Mouse (Mus musculus) limb, embryonic 11.5 days (tissue): Measurements from ENCODE around the gene Pik3c2g. TPM values are rescaled to one million over a fixed set of nuclear protein-coding genes. Genes with fewer than 3 reads are reported as not detected.

Experiments
- ATAC-seq: fragments of 200-750 bp; cut with Nextera tagmentation; 2 replicates; pipeline ENCODE4 v1.8.0; 2017; ENCODE audit warnings: low read depth; ENCODE audit not compliant: insufficient number of reproducible peaks, low FRiP score, low TSS enrichment
- DNase-seq: peaks from one replicate; pipeline ENCODE4 v3.0.0-alpha.2; 2015; ENCODE audit warnings: low spot score
- H3K27ac ChIP-seq: fragments of 300-500 bp; sonication (generic); replicated peaks from 2 replicates; pipeline ENCODE4 v1.5.1; 2014; ENCODE audit warnings: low read depth, mild to moderate bottlenecking, low read length
- H3K27me3 ChIP-seq: fragments of 300-500 bp; sonication (generic); 2 replicates; pipeline ENCODE4 v1.6.1; 2014; ENCODE audit warnings: mild to moderate bottlenecking, low read length, mixed read lengths; ENCODE audit not compliant: control insufficient read depth, insufficient read depth
- H3K36me3 ChIP-seq: fragments of 300-500 bp; sonication (generic); 2 replicates; pipeline ENCODE4 v1.6.1; 2014; ENCODE audit warnings: mild to moderate bottlenecking, low read length, moderate library complexity, mixed read lengths; ENCODE audit not compliant: control insufficient read depth, insufficient read depth
- H3K4me1 ChIP-seq: fragments of 300-500 bp; sonication (generic); 2 replicates; pipeline ENCODE4 v1.6.1; 2014; ENCODE audit warnings: low read length, mixed read lengths; ENCODE audit not compliant: control insufficient read depth, insufficient read depth
- H3K4me2 ChIP-seq: fragments of 300-500 bp; sonication (generic); 2 replicates; pipeline ENCODE4 v1.6.1; 2014; ENCODE audit warnings: low read depth, mild to moderate bottlenecking, moderate library complexity; ENCODE audit not compliant: severe bottlenecking
- H3K4me3 ChIP-seq: fragments of 300-500 bp; sonication (generic); 2 replicates; pipeline ENCODE4 v1.5.1; 2014; ENCODE audit warnings: low read depth, low read length
- H3K9ac ChIP-seq: fragments of 300-500 bp; sonication (generic); 2 replicates; pipeline ENCODE4 v1.6.1; 2014; ENCODE audit warnings: mild to moderate bottlenecking, low read length
- H3K9me3 ChIP-seq: fragments of 300-500 bp; sonication (generic); 2 replicates; pipeline ENCODE4 v1.6.1; 2016; ENCODE audit warnings: low read length; ENCODE audit not compliant: control insufficient read depth
- WGBS: fragments of 180-500 bp; shearing (Covaris S2); extraction: QIAGEN DNeasy Blood & Tissue Kit; methylation state at CpG from one replicate; pipeline ENCODE4 v1.1.7; 2014; 5-methylcytosine and 5-hydroxymethylcytosine counted together
- polyA plus RNA-seq: library from polyadenylated mRNA; unstranded; fragments of >200 nt; fragmentation: Nextera tagmentation; extraction: Ambion mirVana; gene quantifications from 2 replicates; pipeline ENCODE4 v1.2.1, GENCODE M21; 2014

Pik3c2g gene
- polyA plus RNA-seq, 1 experiment from 2014 or later: 0.44 TPM

DNA sequence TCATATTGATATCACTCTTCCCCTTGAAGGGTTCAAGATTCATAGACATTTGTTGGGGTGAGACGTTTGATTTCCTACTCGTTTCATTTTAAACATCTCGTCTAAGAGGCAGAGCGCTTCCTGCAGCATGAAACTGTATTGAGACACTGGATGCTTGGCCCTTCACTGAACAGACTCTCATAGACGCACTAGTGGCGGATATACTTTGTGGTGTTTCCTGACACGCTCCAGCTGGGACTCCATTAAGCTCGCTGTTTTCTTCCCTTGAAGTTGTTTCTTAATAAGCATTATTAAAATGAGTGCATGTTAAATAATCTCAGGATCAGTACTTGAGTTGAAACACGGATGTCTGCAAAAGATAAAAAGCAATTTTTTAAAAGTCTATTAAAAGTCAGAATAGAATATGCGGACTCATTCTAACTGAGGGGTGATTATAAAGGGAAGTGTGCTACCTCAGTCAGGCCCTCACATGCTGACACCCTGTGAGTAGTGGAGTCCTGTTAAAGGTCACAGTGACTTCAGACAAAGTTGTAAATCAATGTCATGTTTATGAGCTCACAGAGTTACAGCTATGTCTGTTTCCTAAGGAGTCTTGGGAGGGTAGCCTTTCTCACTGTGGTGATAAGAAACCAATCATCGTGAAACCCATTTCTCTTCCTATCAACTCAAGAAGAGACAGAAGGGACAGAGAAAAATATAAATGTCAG lies 190.7 kb downstream of the Pik3c2g start:
- Histone ChIP-seq H3K9me3 (no peaks in the 10 kb centered on the region), H3K4me3 (no peak overlapping the region), H3K27me3 (no peaks in the 10 kb centered on the region), H3K9ac (no peak overlapping the region), H3K4me1 (no peaks in the 10 kb centered on the region), H3K4me2 (no peak overlapping the region), H3K27ac (no peak overlapping the region), H3K36me3 (no peaks in the 10 kb centered on the region)
- no peak for DNase-seq
- ATAC-seq: no peak
- WGBS: 31% methylated on average over 11 of the region's 11 CpGs

DNA sequence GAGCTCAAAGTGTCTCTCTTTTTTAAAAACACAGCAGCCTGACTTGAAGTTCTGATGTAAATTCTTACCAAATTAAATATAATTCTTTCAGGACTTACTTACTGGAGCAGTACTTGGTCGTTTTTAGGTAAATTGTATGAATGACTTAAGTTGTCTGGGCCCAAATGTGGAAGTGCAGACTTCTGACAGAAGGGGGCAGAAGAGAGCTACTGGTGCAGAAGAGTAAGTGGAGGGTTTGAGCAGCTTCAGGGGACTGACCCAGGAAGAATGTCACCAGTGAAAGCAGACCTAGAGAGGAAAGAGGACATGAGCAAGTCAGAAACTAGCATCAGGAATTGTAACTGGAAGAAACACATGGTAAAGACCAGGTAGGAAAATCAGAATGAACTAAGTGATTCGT lies 193.0 kb downstream of the Pik3c2g start:
- H3K4me1 ChIP-seq: no peaks in the 10 kb centered on the region
- H3K27me3 ChIP-seq: no peaks in the 10 kb centered on the region
- no peak overlapping the region for H3K4me3 ChIP-seq
- DNase-seq (peak; percentile 33), ATAC-seq (no peak)
- H3K4me2 ChIP-seq: no peak overlapping the region
- no peak overlapping the region for H3K9ac ChIP-seq
- H3K27ac ChIP-seq: no peak overlapping the region
- no peaks in the 10 kb centered on the region for H3K36me3 ChIP-seq
- 79% methylated on average over 2 of the region's 2 CpGs for WGBS
- H3K9me3 ChIP-seq: no peaks in the 10 kb centered on the region

DNA sequence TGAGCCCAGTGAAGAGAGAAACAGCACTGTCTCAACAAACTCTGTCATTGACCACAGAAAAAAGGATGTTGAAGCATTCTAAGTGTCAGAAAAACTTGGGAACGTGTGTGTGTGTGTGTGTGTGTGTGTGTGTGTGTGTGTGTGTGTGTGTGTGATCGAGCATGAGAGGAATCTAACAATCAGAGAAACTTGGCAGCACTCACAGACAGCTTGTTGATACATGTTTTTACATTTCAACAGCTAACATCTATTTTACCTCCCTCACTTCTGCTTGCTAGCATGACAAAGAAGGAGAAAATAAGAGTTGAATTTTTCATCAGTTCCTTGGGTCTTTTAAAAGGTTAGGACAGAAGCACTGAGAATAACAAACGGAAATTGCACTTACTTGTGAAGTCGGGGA lies 202.5 kb downstream of the Pik3c2g start:
- H3K9ac ChIP-seq: no peak overlapping the region

DNA sequence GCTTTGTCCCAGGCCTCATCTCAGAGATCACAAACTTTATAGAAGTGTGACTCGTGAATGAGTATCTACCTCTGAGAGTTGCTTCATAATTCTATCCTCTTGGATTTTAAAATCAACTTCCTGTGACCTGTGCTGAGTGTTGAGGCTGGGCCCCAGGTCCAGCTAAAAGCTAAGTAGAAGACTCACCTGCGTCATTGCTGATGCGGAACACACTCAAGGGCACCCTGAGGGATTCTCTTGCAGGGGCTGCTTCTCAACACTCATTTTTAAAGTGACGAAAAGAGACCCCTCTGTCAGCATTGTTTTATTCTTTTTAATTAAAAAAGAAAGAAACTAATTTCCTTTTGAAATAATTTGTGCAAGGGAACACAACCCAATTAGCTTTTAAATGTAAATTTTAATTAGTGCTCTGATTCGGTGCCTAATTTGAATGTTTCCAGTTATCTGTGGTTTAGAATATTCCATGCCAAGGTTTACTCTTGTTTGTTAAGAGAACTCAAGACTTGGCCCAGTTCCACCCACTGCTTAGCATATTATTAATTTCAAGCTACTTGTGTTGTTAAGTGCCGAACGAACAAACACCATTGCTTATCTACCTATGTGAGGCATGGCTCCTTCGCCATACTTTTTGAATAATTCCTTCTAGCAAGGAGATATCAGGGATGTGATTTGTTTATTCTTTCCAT lies 212.7 kb downstream of the Pik3c2g start:
- 93% methylated on average over 8 of the region's 8 CpGs for WGBS
- no peak for ATAC-seq

More for the DNA sequence above, 202.5 kb downstream of the Pik3c2g start:
- Histone ChIP-seq H3K9me3 (no peaks in the 10 kb centered on the region), H3K36me3 (no peaks in the 10 kb centered on the region), H3K4me1 (no peaks in the 10 kb centered on the region), H3K4me2 (no peak overlapping the region), H3K27me3 (no peaks in the 10 kb centered on the region), H3K4me3 (no peak overlapping the region), H3K27ac (no peak overlapping the region)
- ATAC-seq (no peak), DNase-seq (no peak)
- 71% methylated on average over 4 of the region's 4 CpGs for WGBS

DNA sequence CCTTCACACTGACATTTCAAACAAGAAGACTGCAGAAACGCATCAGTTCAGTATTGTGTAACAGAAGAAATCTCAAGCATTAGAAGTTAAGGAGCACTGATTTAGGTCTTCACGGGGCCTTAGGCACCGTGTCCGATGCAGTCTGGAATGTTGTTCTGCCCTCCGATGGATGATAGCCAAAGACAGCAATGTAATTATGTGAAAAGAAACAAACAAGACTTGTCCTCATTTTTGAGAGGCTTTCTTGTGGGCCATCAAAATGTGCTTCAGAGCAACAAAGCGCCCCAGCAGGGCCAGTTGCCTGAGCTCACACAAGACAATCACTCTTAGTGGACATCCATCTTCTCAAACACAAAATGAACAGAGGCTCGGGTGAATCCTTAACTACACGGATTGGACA lies 234.9 kb downstream of the Pik3c2g start:
- no peaks in the 10 kb centered on the region for H3K4me1 ChIP-seq
- 89% methylated on average over 8 of the region's 8 CpGs for WGBS
- H3K9me3 ChIP-seq: no peaks in the 10 kb centered on the region
- no peak for ATAC-seq
- H3K4me2 ChIP-seq: no peak overlapping the region
- H3K4me3 ChIP-seq: no peak overlapping the region
- no peaks in the 10 kb centered on the region for H3K27me3 ChIP-seq
- no peak overlapping the region for H3K9ac ChIP-seq
- H3K27ac ChIP-seq: no peak overlapping the region
- H3K36me3 ChIP-seq: no peaks in the 10 kb centered on the region
- no peak for DNase-seq

More for the DNA sequence above, 212.7 kb downstream of the Pik3c2g start:
- no peaks in the 10 kb centered on the region for H3K9me3 ChIP-seq
- no peaks in the 10 kb centered on the region; the same call in 1 of the 2 replicates for H3K4me1 ChIP-seq
- H3K4me3 ChIP-seq: no peak overlapping the region
- no peaks in the 10 kb centered on the region for H3K36me3 ChIP-seq
- H3K27me3 ChIP-seq: no peaks in the 10 kb centered on the region
- no peak overlapping the region for H3K9ac ChIP-seq
- no peak overlapping the region for H3K27ac ChIP-seq
- no peak for DNase-seq
- H3K4me2 ChIP-seq: no peak overlapping the region

DNA sequence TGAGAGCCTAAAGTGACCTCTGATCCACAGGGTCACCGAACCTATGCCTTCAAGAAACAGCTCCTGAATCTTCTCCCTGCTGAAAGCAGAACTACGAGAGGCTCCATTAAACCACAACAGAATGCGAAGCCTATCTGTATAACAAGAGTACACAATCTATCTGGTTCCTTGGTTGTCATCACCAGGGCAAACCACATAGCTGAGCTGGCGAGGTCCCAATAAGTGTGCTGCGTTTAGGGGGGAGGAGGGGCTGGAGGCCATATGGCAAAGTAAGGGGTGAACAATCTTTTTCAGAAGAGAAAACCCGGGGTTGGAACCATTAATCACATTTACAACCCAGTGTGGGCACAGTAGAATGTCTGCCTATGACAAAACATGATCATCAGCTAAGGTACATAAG lies 251.2 kb downstream of the Pik3c2g start:
- DNase-seq: no peak

DNA sequence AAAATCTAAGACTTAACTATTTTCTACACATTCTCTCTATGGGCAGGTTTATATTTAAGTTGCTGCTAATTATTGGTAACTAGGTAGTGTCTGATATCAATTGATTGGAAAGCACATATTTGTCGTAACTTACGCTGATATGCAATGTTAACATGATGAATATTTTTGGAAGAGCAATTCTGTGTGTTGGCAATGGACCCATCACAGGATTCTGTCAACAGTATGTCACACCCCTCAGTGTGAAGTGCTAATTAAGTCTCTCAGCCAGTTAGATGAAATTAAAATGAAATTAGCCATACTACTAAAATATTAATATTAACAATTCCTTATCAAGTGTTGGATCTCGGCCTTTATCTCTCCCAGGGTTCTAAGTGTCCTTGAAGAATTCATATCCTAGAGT lies 251.7 kb downstream of the Pik3c2g start:
- DNase-seq (no peak), ATAC-seq (no peak)
- Histone ChIP-seq H3K36me3 (no peaks in the 10 kb centered on the region), H3K4me2 (no peak overlapping the region), H3K27ac (no peak overlapping the region), H3K9me3 (no peaks in the 10 kb centered on the region), H3K9ac (no peak overlapping the region), H3K4me3 (no peak overlapping the region), H3K27me3 (no peaks in the 10 kb centered on the region), H3K4me1 (no peaks in the 10 kb centered on the region)
- WGBS: 91% methylated on average over 3 of the region's 3 CpGs

More for the DNA sequence above, 251.2 kb downstream of the Pik3c2g start:
- Histone ChIP-seq H3K9me3 (no peaks in the 10 kb centered on the region), H3K4me3 (no peak overlapping the region), H3K27ac (no peak overlapping the region), H3K9ac (no peak overlapping the region), H3K27me3 (no peaks in the 10 kb centered on the region), H3K4me1 (no peaks in the 10 kb centered on the region), H3K36me3 (no peaks in the 10 kb centered on the region), H3K4me2 (no peak overlapping the region)
- no peak for ATAC-seq
- 72% methylated on average over 6 of the region's 6 CpGs for WGBS

DNA sequence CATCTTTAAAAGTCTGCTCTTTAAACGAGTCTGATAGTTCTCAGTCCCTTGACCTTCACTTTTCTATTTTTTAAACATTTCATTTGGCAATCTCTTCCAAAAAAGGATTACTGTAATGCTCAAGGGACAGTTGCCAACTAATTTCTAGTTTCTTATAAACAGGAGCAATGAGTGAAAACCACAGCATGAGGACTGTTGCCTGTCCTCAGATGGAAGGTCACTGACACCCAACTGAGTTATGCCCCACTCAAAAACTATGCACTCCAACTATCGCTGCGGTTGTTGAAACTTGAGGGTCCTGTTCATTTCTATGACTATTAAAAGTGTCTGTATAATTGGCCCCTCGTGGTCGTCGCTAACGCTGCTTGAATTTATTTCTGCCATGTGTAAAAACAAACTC lies 252.9 kb downstream of the Pik3c2g start:
- Histone ChIP-seq H3K36me3 (no peaks in the 10 kb centered on the region), H3K27me3 (no peaks in the 10 kb centered on the region), H3K9ac (no peak overlapping the region), H3K4me3 (no peak overlapping the region), H3K4me2 (no peak overlapping the region), H3K4me1 (no peaks in the 10 kb centered on the region), H3K27ac (no peak overlapping the region), H3K9me3 (no peaks in the 10 kb centered on the region)
- 75% methylated on average over 7 of the region's 7 CpGs for WGBS
- DNase-seq (no peak), ATAC-seq (no peak)
